Mouse (Mus musculus): ENCODE results near the gene Rasgrf2. TPM values are rescaled to one million over a fixed set of nuclear protein-coding genes. Genes with fewer than 3 reads are reported as not detected.

The Rasgrf2 gene
- polyA plus RNA-seq, 1 experiment from 2014 or later: 0.39 TPM

GRCm38 (mm10) chr13:91908202-91908980 is 223.1 kb downstream of the Rasgrf2 start:
- H3K4me3 ChIP-seq (ENCODE audit: low read depth, low read length): no peak overlapping the region
- H3K27me3 ChIP-seq (ENCODE audit: control insufficient read depth, insufficient read depth, low read length): no peaks in the 10 kb centered on the region
- TF ChIP-seq CTCF (IDR thresholded peaks at IDR 0.05; ENCODE audit: low read depth): peak; percentile 98
- TF ChIP-seq EP300 (optimal IDR thresholded peaks at IDR 0.05): no peak
- H3K27ac ChIP-seq (replicated peaks): no peak overlapping the region
- H3K9me3 ChIP-seq (ENCODE audit: control insufficient read depth, low read length): no peaks in the 10 kb centered on the region
- no peak overlapping the region for H3K9ac ChIP-seq (ENCODE audit: low read length)
- H3K36me3 ChIP-seq (ENCODE audit: control insufficient read depth, insufficient read depth, low read length): no peaks in the 10 kb centered on the region
- ATAC-seq (ENCODE audit: low FRiP score, low TSS enrichment) (peak; percentile 77), DNase-seq (ENCODE audit: low spot score) (peak; percentile 75)
- WGBS: 38% methylated on average over 10 of the region's 10 CpGs
- H3K4me1 ChIP-seq (replicated peaks; ENCODE audit: control insufficient read depth, insufficient read depth): no peaks in the 10 kb centered on the region
- H3K4me2 ChIP-seq (replicated peaks; ENCODE audit: low read depth): no peak overlapping the region

- Histone ChIP-seq H3K4me1 (replicated peaks; ENCODE audit: control insufficient read depth, insufficient read depth) (no peaks in the 10 kb centered on the region), H3K36me3 (ENCODE audit: control insufficient read depth, insufficient read depth, low read length) (no peaks in the 10 kb centered on the region), H3K27ac (replicated peaks) (no peak overlapping the region), H3K27me3 (ENCODE audit: control insufficient read depth, insufficient read depth, low read length) (no peaks in the 10 kb centered on the region), H3K4me3 (ENCODE audit: low read depth, low read length) (no peak overlapping the region), H3K9ac (ENCODE audit: low read length) (no peak overlapping the region), H3K9me3 (ENCODE audit: control insufficient read depth, low read length) (no peaks in the 10 kb centered on the region), H3K4me2 (replicated peaks; ENCODE audit: low read depth) (no peak overlapping the region)
- ATAC-seq (ENCODE audit: low FRiP score, low TSS enrichment) (no peak), DNase-seq (ENCODE audit: low spot score) (no peak)
- TF ChIP-seq EP300 (optimal IDR thresholded peaks at IDR 0.05): no peak
- TF ChIP-seq CTCF (IDR thresholded peaks at IDR 0.05; ENCODE audit: low read depth): no peak
- WGBS: 66% methylated on average over 3 of the region's 3 CpGs
Observed at GRCm38 (mm10) chr13:91906338-91906737, 225.1 kb downstream of the Rasgrf2 start.

GRCm38 (mm10) chr13:91896476-91896875 is 235.0 kb downstream of the Rasgrf2 start:
- WGBS: 50% methylated on average over 1 of the region's 1 CpGs
- H3K27ac ChIP-seq (replicated peaks): no peak overlapping the region
- DNase-seq (ENCODE audit: low spot score): no peak

GRCm38 (mm10) chr13:91893132-91893531 is 238.3 kb downstream of the Rasgrf2 start:
- TF ChIP-seq CTCF (IDR thresholded peaks at IDR 0.05; ENCODE audit: low read depth) (peak; percentile 70), EP300 (optimal IDR thresholded peaks at IDR 0.05) (no peak)
- Histone ChIP-seq H3K36me3 (ENCODE audit: control insufficient read depth, insufficient read depth, low read length) (no peaks in the 10 kb centered on the region), H3K9ac (ENCODE audit: low read length) (no peak overlapping the region), H3K9me3 (ENCODE audit: control insufficient read depth, low read length) (no peaks in the 10 kb centered on the region), H3K27me3 (ENCODE audit: control insufficient read depth, insufficient read depth, low read length) (no peaks in the 10 kb centered on the region), H3K27ac (replicated peaks) (no peak overlapping the region), H3K4me2 (replicated peaks; ENCODE audit: low read depth) (no peak overlapping the region), H3K4me3 (ENCODE audit: low read depth, low read length) (no peak overlapping the region), H3K4me1 (replicated peaks; ENCODE audit: control insufficient read depth, insufficient read depth) (no peaks in the 10 kb centered on the region)
- WGBS: 72% methylated on average over 6 of the region's 6 CpGs
- DNase-seq (ENCODE audit: low spot score) (no peak), ATAC-seq (ENCODE audit: low FRiP score, low TSS enrichment) (no peak)

More at GRCm38 (mm10) chr13:91896476-91896875, 235.0 kb downstream of the Rasgrf2 start:
- ATAC-seq (ENCODE audit: low FRiP score, low TSS enrichment): no peak
- Histone ChIP-seq H3K36me3 (ENCODE audit: control insufficient read depth, insufficient read depth, low read length) (no peaks in the 10 kb centered on the region), H3K9ac (ENCODE audit: low read length) (no peak overlapping the region), H3K27me3 (ENCODE audit: control insufficient read depth, insufficient read depth, low read length) (no peaks in the 10 kb centered on the region), H3K4me2 (replicated peaks; ENCODE audit: low read depth) (no peak overlapping the region), H3K4me1 (replicated peaks; ENCODE audit: control insufficient read depth, insufficient read depth) (no peaks in the 10 kb centered on the region), H3K4me3 (ENCODE audit: low read depth, low read length) (no peak overlapping the region), H3K9me3 (ENCODE audit: control insufficient read depth, low read length) (no peaks in the 10 kb centered on the region)
- no peak for TF ChIP-seq EP300 (optimal IDR thresholded peaks at IDR 0.05)
- TF ChIP-seq CTCF (IDR thresholded peaks at IDR 0.05; ENCODE audit: low read depth): no peak

- H3K27me3 ChIP-seq (ENCODE audit: control insufficient read depth, insufficient read depth, low read length): no peaks in the 10 kb centered on the region
- WGBS: 87% methylated on average over 6 of the region's 6 CpGs
- H3K9ac ChIP-seq (ENCODE audit: low read length): no peak overlapping the region
- no peak overlapping the region for H3K4me2 ChIP-seq (replicated peaks; ENCODE audit: low read depth)
- ATAC-seq (ENCODE audit: low FRiP score, low TSS enrichment): no peak
- H3K27ac ChIP-seq (replicated peaks): no peak overlapping the region
- TF ChIP-seq EP300 (optimal IDR thresholded peaks at IDR 0.05): no peak
- TF ChIP-seq CTCF (IDR thresholded peaks at IDR 0.05; ENCODE audit: low read depth): no peak
- no peaks in the 10 kb centered on the region for H3K36me3 ChIP-seq (ENCODE audit: control insufficient read depth, insufficient read depth, low read length)
- H3K4me1 ChIP-seq (replicated peaks; ENCODE audit: control insufficient read depth, insufficient read depth): no peaks in the 10 kb centered on the region
- H3K4me3 ChIP-seq (ENCODE audit: low read depth, low read length): no peak overlapping the region
- DNase-seq (ENCODE audit: low spot score): no peak
- H3K9me3 ChIP-seq (ENCODE audit: control insufficient read depth, low read length): no peaks in the 10 kb centered on the region
Observed at GRCm38 (mm10) chr13:91890031-91890619, 241.3 kb downstream of the Rasgrf2 start.

Data from stomach, postnatal 0 days (tissue).